Mouse (Mus musculus) embryo, embryonic 10 days (tissue): ENCODE results near the gene Pax7.

ENCODE experiments used
- DNase-seq: peaks from one replicate; pipeline ENCODE4 v3.0.0-alpha.2; 2015; ENCODE audit warnings: low spot score

Pax7 gene

GRCm38 (mm10) chr4:139811475-139811874, 21.9 kb downstream of the Pax7 start:
- no peak for DNase-seq

GRCm38 (mm10) chr4:139810762-139811438, 22.4 kb downstream of the Pax7 start:
- DNase-seq = peak; percentile 88

GRCm38 (mm10) chr4:139809381-139809820, 23.9 kb downstream of the Pax7 start:
- DNase-seq = no peak

- no peak for DNase-seq
Observed at GRCm38 (mm10) chr4:139807820-139808219, 25.5 kb downstream of the Pax7 start.

- peak; percentile 75 for DNase-seq
Observed at GRCm38 (mm10) chr4:139807191-139807808, 26.0 kb downstream of the Pax7 start.

- no peak for DNase-seq
Observed at GRCm38 (mm10) chr4:139804896-139805295, 28.4 kb downstream of the Pax7 start.

GRCm38 (mm10) chr4:139803981-139804380, 29.3 kb downstream of the Pax7 start:
- DNase-seq = peak; percentile 72

GRCm38 (mm10) chr4:139799436-139800100, 33.8 kb downstream of the Pax7 start:
- DNase-seq = no peak

- DNase-seq = no peak
Observed at GRCm38 (mm10) chr4:139797344-139797743, 36.0 kb downstream of the Pax7 start.

- no peak for DNase-seq
Observed at GRCm38 (mm10) chr4:139796115-139796514, 37.2 kb downstream of the Pax7 start.

- DNase-seq = no peak
Observed at GRCm38 (mm10) chr4:139791168-139791567, 42.2 kb downstream of the Pax7 start.

- DNase-seq = no peak
Observed at GRCm38 (mm10) chr4:139789772-139790171, 43.6 kb downstream of the Pax7 start.

GRCm38 (mm10) chr4:139782926-139783467, 50.3 kb downstream of the Pax7 start:
- DNase-seq = no peak

- DNase-seq = peak; percentile 51
Observed at GRCm38 (mm10) chr4:139771125-139771631, 62.1 kb downstream of the Pax7 start.

- DNase-seq = no peak
Observed at GRCm38 (mm10) chr4:139767823-139768222, 65.5 kb downstream of the Pax7 start.

GRCm38 (mm10) chr4:139767115-139767718, 66.1 kb downstream of the Pax7 start:
- DNase-seq = no peak

GRCm38 (mm10) chr4:139761911-139762310, 71.4 kb downstream of the Pax7 start:
- no peak for DNase-seq

- no peak for DNase-seq
Observed at GRCm38 (mm10) chr4:139760736-139761135, 72.6 kb downstream of the Pax7 start.

GRCm38 (mm10) chr4:139758512-139759340, 74.6 kb downstream of the Pax7 start:
- DNase-seq = peak; percentile 25

GRCm38 (mm10) chr4:139756931-139757330, 76.4 kb downstream of the Pax7 start:
- no peak for DNase-seq

GRCm38 (mm10) chr4:139754148-139754710, 79.1 kb downstream of the Pax7 start:
- DNase-seq = peak; percentile 32
